Mouse (Mus musculus) kidney, adult 18-20 months (tissue): ENCODE results near the gene Fyn.

Experiments used
- DNase-seq: peaks from one replicate; pipeline ENCODE4 v3.0.0; 2021

Fyn gene

GRCm38 (mm10) chr10:39542535-39543257, 174.0 kb downstream of the Fyn start:
- no peak for DNase-seq

DNA sequence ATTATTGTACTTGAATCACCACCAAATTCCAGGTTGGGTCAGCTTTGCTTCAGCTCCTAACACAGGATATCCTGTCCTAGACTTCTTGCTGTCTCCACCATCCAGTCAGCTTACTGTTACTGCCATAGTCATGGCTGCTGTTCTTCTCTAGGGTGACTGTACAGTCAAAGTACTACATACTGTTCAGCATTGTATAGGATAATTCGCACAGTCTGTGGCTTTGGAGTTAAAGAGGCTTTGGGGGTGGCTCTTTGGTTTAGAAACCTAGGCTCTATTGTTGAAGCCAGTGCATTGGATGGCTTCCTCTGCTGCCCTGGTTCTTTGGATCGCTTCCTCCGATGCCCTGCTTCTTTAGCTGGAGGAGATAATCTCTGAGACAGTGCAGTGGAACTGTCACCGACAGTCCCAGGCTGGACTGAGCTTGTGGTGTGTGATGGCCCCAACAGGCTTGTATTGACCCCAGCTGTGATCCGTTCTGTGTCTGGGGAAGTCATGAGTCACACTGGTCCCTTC, 174.7 kb downstream of the Fyn start:
- no peak for DNase-seq

DNA sequence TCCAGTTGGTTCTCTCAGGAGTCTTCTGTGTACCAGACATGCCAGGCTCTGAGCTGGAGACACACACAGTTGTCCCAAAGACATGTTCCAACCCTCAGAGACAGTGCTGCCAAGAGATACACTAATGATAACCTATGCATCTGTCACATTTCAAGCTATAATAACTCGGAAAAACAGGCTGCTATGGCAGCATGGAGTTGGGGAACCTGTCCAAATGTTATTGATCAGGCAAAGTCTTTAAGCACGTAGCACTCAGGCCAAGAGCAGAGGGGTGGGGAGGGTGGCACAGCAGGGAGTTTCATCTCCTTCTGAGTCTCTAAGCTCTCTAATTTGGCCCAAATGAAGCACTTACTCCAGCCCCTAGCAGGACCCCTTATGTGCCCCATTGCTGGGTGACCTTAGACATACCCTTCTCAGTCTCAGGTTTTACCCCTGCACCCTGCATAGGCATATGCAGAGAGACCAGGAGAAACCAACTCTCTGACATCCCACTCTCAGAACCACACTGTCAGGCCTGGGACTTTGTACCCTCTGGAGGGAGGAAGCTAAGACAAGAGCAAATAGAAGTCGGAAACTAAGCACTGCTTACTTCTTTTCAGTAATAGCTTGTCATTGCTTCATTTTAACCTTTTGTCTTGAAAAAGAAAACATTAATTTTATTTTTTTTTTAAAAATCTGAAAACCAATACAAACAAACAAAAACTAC, 178.9 kb downstream of the Fyn start:
- no peak for DNase-seq

DNA sequence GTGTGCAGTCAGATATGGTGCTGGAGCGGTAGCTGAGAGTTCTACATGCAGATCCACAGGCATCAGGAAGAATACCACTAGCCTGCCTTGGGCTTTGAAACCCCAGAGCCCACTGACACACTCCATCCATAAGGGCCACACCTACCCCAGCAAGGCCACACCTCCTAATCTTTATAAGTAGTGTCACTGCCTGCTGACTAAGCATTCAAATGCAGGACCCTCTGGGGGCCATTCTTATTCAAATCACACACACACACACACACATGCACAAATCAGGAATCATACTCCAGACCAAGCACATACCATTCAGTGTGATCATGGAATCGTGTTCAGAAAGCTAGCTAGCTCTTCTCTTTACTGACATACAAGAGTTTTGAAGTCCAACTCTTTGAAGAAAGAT, 182.1 kb downstream of the Fyn start:
- DNase-seq = no peak

- no peak for DNase-seq
Observed at GRCm38 (mm10) chr10:39551637-39552185, 183.1 kb downstream of the Fyn start.

- DNase-seq = no peak
Observed at GRCm38 (mm10) chr10:39552351-39552814, 183.7 kb downstream of the Fyn start.

GRCm38 (mm10) chr10:39552903-39553302, 184.2 kb downstream of the Fyn start:
- DNase-seq = no peak

DNA sequence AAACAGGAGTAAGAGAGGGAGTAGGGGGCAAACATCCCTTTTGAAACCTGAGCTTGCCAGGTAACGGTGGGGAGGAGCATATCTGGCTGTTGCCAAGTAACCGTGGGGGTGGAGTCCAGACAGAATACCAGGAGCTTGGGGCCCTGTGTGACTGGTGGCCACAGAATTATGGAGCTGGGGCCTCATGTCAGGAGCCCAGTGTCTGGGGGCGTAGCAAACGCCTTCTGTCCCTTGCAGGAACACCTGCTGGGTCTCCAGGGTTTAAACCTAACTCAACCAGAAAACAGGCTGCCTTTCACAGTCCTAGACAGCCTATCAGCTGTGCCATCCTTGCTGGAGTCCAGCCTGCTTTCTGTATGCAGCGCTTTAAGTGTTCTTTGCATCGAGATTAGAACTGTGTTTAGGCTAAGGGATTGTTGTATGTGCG, 186.6 kb downstream of the Fyn start:
- no peak for DNase-seq

GRCm38 (mm10) chr10:39555740-39556139, 187.1 kb downstream of the Fyn start:
- no peak for DNase-seq

GRCm38 (mm10) chr10:39557360-39557759, 188.7 kb downstream of the Fyn start:
- no peak for DNase-seq

DNA sequence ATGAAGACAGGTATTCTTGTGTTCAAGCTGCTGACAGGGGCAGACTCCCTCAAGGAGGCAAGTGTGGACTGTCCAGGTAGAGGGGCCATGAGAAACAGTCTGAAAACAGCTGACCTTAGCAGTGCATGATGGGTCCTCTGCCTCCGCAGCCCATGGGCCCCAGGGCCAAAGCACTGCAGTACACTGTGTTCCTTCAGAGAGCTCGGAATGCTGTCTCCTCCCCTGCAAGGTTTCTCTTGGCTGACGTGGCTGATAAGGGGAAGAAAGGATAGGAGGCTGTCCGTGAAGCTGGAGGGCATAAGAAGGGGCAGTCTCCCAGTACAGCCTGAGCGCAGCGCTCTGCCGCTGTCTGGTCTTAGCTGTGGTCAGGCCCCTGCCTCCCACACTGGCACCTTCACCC, 189.2 kb downstream of the Fyn start:
- DNase-seq = peak; percentile 73

DNA sequence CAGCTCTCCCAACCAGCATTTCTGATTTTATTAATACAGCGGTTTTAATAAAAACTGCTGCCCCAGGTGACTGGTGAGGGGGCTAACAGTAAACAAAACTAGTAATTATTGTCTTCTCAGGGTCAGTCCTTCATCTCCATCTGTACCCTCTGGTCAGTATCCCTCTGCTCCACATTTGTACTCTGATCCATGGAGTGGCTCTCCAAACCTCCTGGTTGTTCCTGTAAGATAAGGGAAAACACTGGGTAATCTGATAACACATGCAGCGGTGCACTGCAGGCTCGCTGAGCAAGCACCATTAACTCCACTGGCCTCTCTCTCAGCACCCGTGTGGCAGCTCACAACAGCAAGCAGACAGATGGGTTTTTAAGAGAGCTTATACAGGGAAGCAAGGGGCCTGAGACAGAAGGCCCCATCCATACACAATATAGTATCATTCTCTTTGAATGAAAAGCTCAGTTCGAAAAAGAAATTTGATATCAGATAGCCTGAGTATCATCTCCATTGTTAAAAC, 189.9 kb downstream of the Fyn start:
- no peak for DNase-seq

GRCm38 (mm10) chr10:39559321-39559720, 190.7 kb downstream of the Fyn start:
- no peak for DNase-seq

DNA sequence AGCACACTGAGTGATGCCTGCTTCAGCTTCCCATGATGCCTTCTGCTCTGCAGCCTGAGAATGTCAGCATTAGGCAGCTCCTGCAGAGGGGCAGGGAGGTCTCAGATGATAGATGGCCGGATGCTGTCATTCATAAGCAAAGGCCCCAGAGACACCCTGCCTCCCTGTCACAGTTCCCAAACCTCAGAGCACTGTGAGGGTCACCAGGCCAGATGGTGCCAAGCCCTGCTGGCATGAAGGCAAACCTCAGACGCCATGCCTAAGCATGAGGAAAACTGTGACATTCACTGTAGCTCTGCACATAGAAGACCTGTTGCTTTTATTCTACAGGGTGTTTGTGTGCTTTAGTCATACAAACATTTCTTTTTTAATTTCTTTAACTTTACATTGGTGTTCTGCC, 193.7 kb downstream of the Fyn start:
- DNase-seq = no peak

DNA sequence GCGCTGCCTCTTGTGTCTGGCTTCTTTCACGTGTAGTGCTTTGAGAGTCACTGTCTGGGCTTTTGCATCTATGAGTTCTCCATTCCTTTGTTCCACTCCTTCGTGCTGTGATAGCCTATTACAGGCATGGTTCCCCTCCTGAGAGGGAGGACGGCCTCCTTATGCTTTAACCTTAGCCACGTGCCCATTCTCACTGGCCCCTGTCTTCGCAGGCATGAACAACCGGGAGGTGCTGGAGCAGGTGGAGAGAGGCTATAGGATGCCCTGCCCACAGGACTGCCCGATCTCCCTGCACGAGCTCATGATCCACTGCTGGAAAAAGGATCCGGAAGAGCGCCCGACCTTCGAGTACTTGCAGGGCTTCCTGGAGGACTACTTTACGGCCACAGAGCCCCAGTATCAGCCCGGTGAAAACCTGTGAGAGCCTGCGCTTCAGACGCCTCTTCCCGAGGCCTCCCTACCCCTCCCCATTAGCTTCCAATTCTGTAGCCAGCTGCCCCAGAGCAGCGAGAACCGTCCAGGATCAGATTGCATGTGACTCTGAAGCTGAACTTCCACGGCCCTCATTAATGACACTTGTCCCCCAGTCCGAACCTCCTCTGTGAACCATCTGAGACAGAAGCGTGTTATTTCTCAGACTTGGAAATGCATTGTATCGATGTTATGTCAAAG, 195.0 kb downstream of the Fyn start:
- no peak for DNase-seq

- no peak for DNase-seq
Observed at GRCm38 (mm10) chr10:39566901-39567300, 198.2 kb downstream of the Fyn start.

DNA sequence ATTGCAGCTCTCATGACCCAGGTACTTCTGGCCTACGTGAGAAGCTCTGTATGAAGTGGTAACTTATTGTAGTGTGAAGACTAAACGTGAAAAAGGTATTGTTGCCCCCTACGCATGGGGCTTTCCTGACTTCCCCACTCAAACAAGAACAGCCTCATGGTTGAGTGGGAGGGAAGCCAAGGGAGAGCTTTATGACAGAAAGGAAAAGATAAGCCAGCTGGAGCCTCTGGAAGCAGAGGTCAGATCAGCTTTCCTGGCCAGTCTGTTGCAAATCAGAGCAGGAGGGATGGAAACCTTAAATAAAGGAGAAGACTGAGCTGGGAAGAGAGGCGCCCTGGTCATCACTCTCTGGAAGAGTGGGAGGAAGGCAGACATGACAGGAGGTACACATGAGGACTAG, 200.3 kb downstream of the Fyn start:
- no peak for DNase-seq

- DNase-seq = no peak
Observed at GRCm38 (mm10) chr10:39571011-39571410, 202.4 kb downstream of the Fyn start.

DNA sequence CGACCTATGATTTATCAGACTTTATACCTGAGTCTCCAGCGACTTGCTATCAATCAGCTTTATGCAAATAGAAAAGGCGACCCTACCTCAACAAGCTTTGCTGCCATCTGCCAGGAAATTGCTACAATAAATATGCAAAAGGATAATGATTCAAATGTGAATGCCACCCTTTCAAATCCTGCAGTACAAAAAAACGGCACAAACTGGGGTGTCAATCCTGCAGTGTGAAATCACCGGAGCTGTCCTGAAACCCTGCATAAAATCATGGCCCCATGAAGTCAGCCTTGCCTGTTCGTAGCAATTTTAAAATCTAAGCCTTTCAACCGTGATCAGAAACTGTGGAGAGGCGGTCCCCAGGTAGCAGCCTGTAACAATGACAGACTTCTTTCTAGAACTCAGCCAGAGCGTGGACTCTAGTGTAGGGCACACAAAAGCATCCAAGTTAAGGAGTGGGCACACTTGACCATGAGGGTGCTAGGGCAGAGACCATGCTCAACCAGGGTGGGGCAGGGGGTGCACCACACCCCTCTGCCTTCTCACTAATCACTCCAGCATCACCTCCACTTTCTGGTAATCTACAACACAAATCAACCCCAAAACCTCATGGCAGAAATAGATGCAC, 203.5 kb downstream of the Fyn start:
- no peak for DNase-seq

DNA sequence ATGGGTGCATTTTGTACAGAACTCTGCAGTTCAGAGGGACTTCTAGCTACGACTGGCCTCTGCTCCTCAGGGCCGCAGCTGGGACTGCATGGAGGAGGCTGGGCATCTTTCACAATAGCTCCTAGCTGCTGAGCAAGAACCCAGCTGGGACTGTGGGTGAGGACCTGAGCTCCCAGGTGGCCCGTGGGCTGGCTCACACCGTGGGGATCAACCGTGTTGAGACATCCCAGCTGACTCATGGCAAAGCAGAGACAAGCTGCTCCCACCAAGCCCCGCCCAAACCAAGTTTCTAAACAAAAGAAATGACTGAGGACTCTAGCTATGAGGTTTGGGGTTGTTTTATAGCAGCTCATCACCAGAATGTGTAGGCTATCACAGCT, 204.0 kb downstream of the Fyn start:
- DNase-seq = no peak

DNA sequence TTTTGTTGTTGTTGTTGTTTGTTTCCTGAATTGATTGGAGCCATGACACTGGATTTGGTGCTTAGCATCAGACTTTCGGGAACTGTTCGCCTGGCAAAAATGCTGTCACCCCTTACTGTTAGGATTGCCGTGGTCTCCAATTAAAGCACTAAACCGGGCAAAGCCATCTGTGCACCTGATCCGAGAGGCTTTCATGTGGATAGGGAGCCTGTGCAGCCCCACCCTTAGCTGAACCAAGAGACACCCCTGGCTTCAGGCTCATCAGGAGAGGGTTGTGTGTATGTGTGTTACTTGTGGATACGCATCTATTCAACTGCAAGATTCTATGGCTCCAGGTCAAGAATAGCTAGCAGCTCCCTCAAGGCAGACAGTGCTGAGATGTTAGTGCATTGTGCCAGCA, 207.8 kb downstream of the Fyn start:
- DNase-seq = no peak

- no peak for DNase-seq
Observed at GRCm38 (mm10) chr10:39580477-39580876, 211.8 kb downstream of the Fyn start.

GRCm38 (mm10) chr10:39582385-39582784, 213.7 kb downstream of the Fyn start:
- no peak for DNase-seq
